Mouse (Mus musculus): ENCODE measurements around the gene Mroh2a.

GRCm38 (mm10) chr1:88250023-88250422 lies 23.2 kb downstream of the Mroh2a start:
- TF ChIP-seq CTCF (IDR thresholded peaks at IDR 0.05; ENCODE audit: borderline replicate concordance, extremely low read depth, insufficient read depth, insufficient read length) (no peak), POLR2A (IDR thresholded peaks at IDR 0.05; ENCODE audit: borderline replicate concordance, extremely low read depth, insufficient read depth, insufficient read length, poor library complexity, severe bottlenecking) (no peak)

Data from brain, embryonic 14.5 days (tissue).